ENCODE assay signal across 18 mouse cellular contexts in genomic region chr7:133702333-133702732, GRCm38 (mm10). TPM values are rescaled to one million over a fixed set of nuclear protein-coding genes. Genes with fewer than 3 reads are reported as not detected.
DNase-seq lines count a peak whose midpoint lies in the region; ATAC-seq lines count a peak whose summit lies in the region.
"Had no signal": no experiment of that assay in that cellular context is flagged by ENCODE, and none has a peak within 500 bp of the region (broad histone marks: within the 10 kb centered on the region; RNA-seq: fewer than 3 reads in every experiment).

No protein-coding gene starts in this region.

- 28% methylated on average over 10 of the region's 10 CpGs for WGBS in heart, embryonic 12.5 days
- 26% methylated on average over 10 of the region's 10 CpGs for WGBS in liver, embryonic 11.5 days

- H3K4me1 ChIP-seq in heart, embryonic 12.5 days (replicated peaks): peaks cover 10% of the 10 kb centered on the region; the same call in 1 of the 2 replicates
- peaks cover 30% of the 10 kb centered on the region for H3K4me1 ChIP-seq in liver, embryonic 11.5 days (replicated peaks; ENCODE audit: control insufficient read depth, insufficient read depth, low read length)
- H3K4me1 ChIP-seq: hindbrain, embryonic 13.5 days; limb, embryonic 13.5 days had no signal

- intact Hi-C loops in left cerebral cortex, postnatal 14 days (cut with DNase I): no loop called here
- intact Hi-C loops in left cerebral cortex, postnatal 36 days (cut with DNase I): no loop called here

- DNase-seq in heart, adult 18-20 months: no peak
- peak; percentile 86 for DNase-seq in c-Kit-negative CD71-positive TER-119-positive erythroid progenitor cells, embryonic 14.5 days (ENCODE audit: low read depth, low spot score)
- peak; percentile 51 for DNase-seq in liver, embryonic 11.5 days (ENCODE audit: low spot score)
- DNase-seq in spleen, postnatal 14 days (ENCODE audit: low spot score in 2 of 2): peak; percentile 48 to 62
- DNase-seq in left cerebral cortex, postnatal 14 days (ENCODE audit: low spot score in 2 of 2): no peak
- no peak for DNase-seq in Muller cell, postnatal 12 days (ENCODE audit: inconsistent ontology term)
- no peak for DNase-seq in left cerebral cortex, postnatal 36 days (ENCODE audit: low spot score in 2 of 2)
- DNase-seq: adrenal gland, postnatal 14 days; cerebellum, adult 2 months; heart, adult 2 months; layer of hippocampus, postnatal 36 days; thymus, postnatal 25 days had no signal

- peak overlapping the region; percentile 19 for H3K4me3 ChIP-seq in heart, embryonic 12.5 days
- peak overlapping the region; percentile 58 for H3K4me3 ChIP-seq in liver, embryonic 11.5 days (ENCODE audit: low read depth, low read length)
- H3K4me3 ChIP-seq: heart, adult 2 months; hindbrain, embryonic 13.5 days; limb, embryonic 13.5 days; megakaryocyte, embryonic 14.5 days had no signal

- H3K27me3 ChIP-seq in heart, embryonic 12.5 days (replicated peaks): no peaks in the 10 kb centered on the region
- H3K27me3 ChIP-seq in liver, embryonic 11.5 days (replicated peaks; ENCODE audit: control insufficient read depth, insufficient read depth, low read length): no peaks in the 10 kb centered on the region
- H3K27me3 ChIP-seq: hindbrain, embryonic 13.5 days; limb, embryonic 13.5 days; megakaryocyte, embryonic 14.5 days had no signal

- H3K27ac ChIP-seq in heart, embryonic 12.5 days (ENCODE audit: poor library complexity, severe bottlenecking): 0 out of 2 replicates have a peak overlapping the region, but pooled peaks have one; percentile 39
- H3K27ac ChIP-seq in liver, embryonic 11.5 days (ENCODE audit: low read depth, low read length): peak overlapping the region; percentile 99
- H3K27ac ChIP-seq: heart, adult 2 months; hindbrain, embryonic 13.5 days; kidney, postnatal 0 days; limb, embryonic 13.5 days had no signal

- peaks cover 9% of the 10 kb centered on the region for H3K36me3 ChIP-seq in heart, embryonic 12.5 days
- peaks cover 12% of the 10 kb centered on the region for H3K36me3 ChIP-seq in liver, embryonic 11.5 days (ENCODE audit: control insufficient read depth, insufficient read depth, low read length)

- peak overlapping the region; percentile 19 for H3K4me2 ChIP-seq in heart, embryonic 12.5 days
- peak overlapping the region; percentile 75 for H3K4me2 ChIP-seq in liver, embryonic 11.5 days
- H3K4me2 ChIP-seq: hindbrain, embryonic 13.5 days; limb, embryonic 13.5 days had no signal

- 0 out of 2 replicates have a peak overlapping the region, but pooled peaks have one; percentile 25 for H3K9ac ChIP-seq in heart, embryonic 12.5 days
- peak overlapping the region; percentile 64 for H3K9ac ChIP-seq in liver, embryonic 11.5 days (ENCODE audit: low read depth, low read length)
- H3K9ac ChIP-seq: hindbrain, embryonic 13.5 days; limb, embryonic 13.5 days had no signal

- peak; percentile 80 for ATAC-seq in heart, embryonic 12.5 days (ENCODE audit: insufficient number of reproducible peaks, low FRiP score)
- ATAC-seq in liver, embryonic 11.5 days (replicated peaks; ENCODE audit: low FRiP score): peak; percentile 85

- H3K9me3 ChIP-seq in heart, embryonic 12.5 days (replicated peaks): no peaks in the 10 kb centered on the region
- no peaks in the 10 kb centered on the region for H3K9me3 ChIP-seq in liver, embryonic 11.5 days (ENCODE audit: control insufficient read depth, low read length)
- H3K9me3 ChIP-seq: hindbrain, embryonic 13.5 days; limb, embryonic 13.5 days; megakaryocyte, embryonic 14.5 days had no signal

RNA-seq across cellular contexts. Expression of gene Bccip, which starts 6.8 kb away (rescaled TPM):
- polyA plus RNA-seq in heart, embryonic 12.5 days (2016; fragmentation: Nextera tagmentation; extraction: Ambion mirVana): 92.1 and 95.2 TPM in 2 replicates
- total RNA-seq in heart, adult 18-20 months (2021): 10 to 100 TPM; 52.6 to 64.7 TPM
- polyA plus RNA-seq in liver, embryonic 11.5 days (2014; fragmentation: Nextera tagmentation; extraction: Ambion mirVana): 200 and 201 TPM in 2 replicates
- 10 to 100 TPM; 53.9 to 62.5 TPM for total RNA-seq in left cerebral cortex, postnatal 14 days (2021)
- 10 to 100 TPM; 61.3 to 63.9 TPM for total RNA-seq in left cerebral cortex, postnatal 36 days (2021)

RNA-seq across cellular contexts. Expression of gene Uros, which starts 7.5 kb away (rescaled TPM):
- polyA plus RNA-seq in heart, embryonic 12.5 days (2016; fragmentation: Nextera tagmentation; extraction: Ambion mirVana): 34.6 and 37.5 TPM in 2 replicates
- total RNA-seq in heart, adult 18-20 months (2021): 10 to 100 TPM; 21.2 to 23.2 TPM
- 129 and 150 TPM in 2 replicates for polyA plus RNA-seq in liver, embryonic 11.5 days (2014; fragmentation: Nextera tagmentation; extraction: Ambion mirVana)
- 10 to 100 TPM; 21.3 to 21.7 TPM for total RNA-seq in left cerebral cortex, postnatal 14 days (2021)
- 10 to 100 TPM; 18.9 to 21.1 TPM for total RNA-seq in left cerebral cortex, postnatal 36 days (2021)

RNA-seq across cellular contexts. Expression of gene Mmp21, which starts 22.5 kb away (rescaled TPM):
- polyA plus RNA-seq in heart, embryonic 12.5 days (2016; fragmentation: Nextera tagmentation; extraction: Ambion mirVana): 0.09 TPM in 1 of 2 replicates, not detected in the other
- total RNA-seq in heart, adult 18-20 months (2021): not detected
- polyA plus RNA-seq in liver, embryonic 11.5 days (2014; fragmentation: Nextera tagmentation; extraction: Ambion mirVana): 0.13 TPM in 1 of 2 replicates, not detected in the other
- not detected for total RNA-seq in left cerebral cortex, postnatal 14 days (2021)
- total RNA-seq in left cerebral cortex, postnatal 36 days (2021): under 1 TPM in 1 of 2 experiments, not detected in 1; 0.27 TPM
- total RNA-seq: adrenal gland, postnatal 14 days; heart, adult 2 months had no signal
- polyA plus RNA-seq: cerebellum, adult 2 months; heart, adult 2 months; hindbrain, embryonic 13.5 days; kidney, postnatal 0 days; limb, embryonic 13.5 days; small intestine, adult 2 months had no signal

Comparison
In these comparisons a context has a peak if more than half of its experiments do, and no peak if none do; other contexts are left out.
1. DNase-seq: peak in c-Kit-negative CD71-positive TER-119-positive erythroid progenitor cells, embryonic 14.5 days (single experiment), liver, embryonic 11.5 days (single experiment) and spleen, postnatal 14 days (2 of 2); none in heart, adult 18-20 months (0 of 2), left cerebral cortex, postnatal 14 days (0 of 2), Muller cell, postnatal 12 days (single experiment) and left cerebral cortex, postnatal 36 days (0 of 2).